23 mouse cellular contexts compared by ENCODE assay signal in genomic region chr8:28317081-28317480, GRCm38 (mm10).
DNase-seq lines count a peak whose midpoint lies in the region; ATAC-seq and TF ChIP-seq lines count a peak whose summit lies in the region.
"Had no signal": no experiment of that assay in that cellular context is flagged by ENCODE, and none has a peak within 500 bp of the region (broad histone marks: within the 10 kb centered on the region; RNA-seq: fewer than 3 reads in every experiment).

No protein-coding gene starts in this region.

- no peak overlapping the region for H3K27ac ChIP-seq in heart, adult 2 months
- H3K27ac ChIP-seq: embryonic facial prominence, embryonic 10.5 days; forebrain, embryonic 12.5 days; heart, embryonic 15.5 days; layer of hippocampus, adult 2 months; limb, embryonic 15.5 days; midbrain, embryonic 12.5 days; neural tube, embryonic 12.5 days had no signal

- no peak for TF ChIP-seq POLR2A in heart, adult 2 months (IDR thresholded peaks at IDR 0.05; ENCODE audit: insufficient read depth, low read depth, low read length)

- no peak for ATAC-seq in inflammation-experienced regulatory T-cells, adult 6 months
- ATAC-seq: activated CD4-positive, CD25-positive, alpha-beta regulatory T cell, adult 4 months; liver, postnatal 0 days had no signal

- H3K79me2 ChIP-seq in heart, adult 2 months (replicated peaks; ENCODE audit: control insufficient read depth, insufficient read depth, low read length) = no peaks in the 10 kb centered on the region

- TF ChIP-seq EP300 in heart, adult 2 months (IDR thresholded peaks at IDR 0.05; ENCODE audit: insufficient read depth, low read depth, low read length) = no peak

- intact Hi-C loops in heart, adult 2 months (cut with DNase I) = no loop called here
- intact Hi-C loops in heart, postnatal 25 days (cut with DNase I) = no loop called here

- H3K27me3 ChIP-seq in heart, adult 2 months (ENCODE audit: control insufficient read depth, insufficient read depth, low read length) = no peaks in the 10 kb centered on the region
- H3K27me3 ChIP-seq: CH12.LX; forebrain, embryonic 12.5 days; heart, embryonic 15.5 days; limb, embryonic 15.5 days; midbrain, embryonic 12.5 days; neural tube, embryonic 12.5 days had no signal

- no peak overlapping the region for H3K9ac ChIP-seq in heart, adult 2 months (ENCODE audit: low read depth, low read length)
- H3K9ac ChIP-seq: forebrain, embryonic 12.5 days; heart, embryonic 15.5 days; limb, embryonic 15.5 days; liver, postnatal 0 days; midbrain, embryonic 12.5 days; neural tube, embryonic 12.5 days had no signal

- WGBS in heart, adult 2 months = 49% methylated on average over 1 of the region's 1 CpGs

- H3K4me1 ChIP-seq in heart, adult 2 months (ENCODE audit: control insufficient read depth, insufficient read depth, low read length) = no peaks in the 10 kb centered on the region
- H3K4me1 ChIP-seq: embryonic facial prominence, embryonic 10.5 days; forebrain, embryonic 12.5 days; heart, embryonic 15.5 days; limb, embryonic 15.5 days; midbrain, embryonic 12.5 days; neural tube, embryonic 12.5 days had no signal

- TF ChIP-seq CTCF in heart, adult 2 months (IDR thresholded peaks at IDR 0.05) = peak; percentile 25; the same call in 1 of the 2 replicates

- H3K4me3 ChIP-seq in heart, adult 2 months = no peak overlapping the region
- H3K4me3 ChIP-seq: embryonic facial prominence, embryonic 10.5 days; forebrain, embryonic 12.5 days; heart, embryonic 15.5 days; layer of hippocampus, adult 2 months; limb, embryonic 15.5 days; midbrain, embryonic 12.5 days; neural tube, embryonic 12.5 days had no signal

- no peaks in the 10 kb centered on the region for H3K36me3 ChIP-seq in heart, adult 2 months (ENCODE audit: control insufficient read depth, insufficient read depth, low read length)
- H3K36me3 ChIP-seq: embryonic facial prominence, embryonic 10.5 days; forebrain, embryonic 12.5 days; heart, embryonic 15.5 days; limb, embryonic 15.5 days; midbrain, embryonic 12.5 days; neural tube, embryonic 12.5 days had no signal

- peak; percentile 10 for DNase-seq in adrenal gland, adult 2 months
- no peak for DNase-seq in adrenal gland, postnatal 4 days (ENCODE audit: low spot score in 2 of 2)
- no peak for DNase-seq in heart, adult 2 months
- DNase-seq in heart, postnatal 25 days (ENCODE audit: low spot score) = no peak
- DNase-seq in 3134 (ENCODE audit: extremely low read depth, insufficient read length, low spot score) = peak; percentile 37
- peak; percentile 13 for DNase-seq in WW6 (ENCODE audit: low read depth, low spot score)
- DNase-seq: cerebellum, adult 11 months; gastrocnemius, postnatal 10 days; heart, adult 11 months; layer of hippocampus, postnatal 36 days; liver, postnatal 0 days; lung, postnatal 10 days; thymus, postnatal 14 days had no signal

Comparison
In these comparisons a context has a peak if more than half of its experiments do, and no peak if none do; other contexts are left out.
1. DNase-seq: peak in adrenal gland, adult 2 months (single experiment), 3134 (single experiment) and WW6 (single experiment); none in adrenal gland, postnatal 4 days (0 of 2), heart, adult 2 months (0 of 2) and heart, postnatal 25 days (single experiment).